Mouse (Mus musculus) left cerebral cortex, postnatal 36 days (tissue): ENCODE measurements at regions not wholly inside any gene's neighbourhood (a gene's known extent, or its start where the extent isn't known, plus 50 kb on each side); places are given as distances from the start of the nearest gene placed in this dataset.

Experiments used
- DNase-seq, 2 experiments: peaks; one replicate each; pipeline ENCODE4 v3.0.0; 2021 to 2022; ENCODE audit warnings: low spot score in 2 of 2, mixed read lengths in 1 of 2
- intact Hi-C: fragments of 180-260 bp; cut with DNase I; formaldehyde crosslinking; loops from one replicate; pipeline ENCODE4 v1.15.1; 2025

GRCm38 (mm10) chr1:73591342-73592099 is 532.7 kb downstream of the Tns1 start:
- DNase-seq: no peak
- intact Hi-C loops: no loop called here

GRCm38 (mm10) chr1:73579680-73580079 is 544.6 kb downstream of the Tns1 start:
- no peak for DNase-seq
- intact Hi-C loops: no loop called here

GRCm38 (mm10) chr1:73577019-73577418 is 547.2 kb downstream of the Tns1 start:
- intact Hi-C loops: no loop called here
- DNase-seq: no peak

- DNase-seq: no peak
- intact Hi-C loops: no loop called here
Observed at GRCm38 (mm10) chr1:73575694-73576093, 548.6 kb downstream of the Tns1 start.

- intact Hi-C loops: no loop called here
- DNase-seq: no peak
Observed at GRCm38 (mm10) chr1:73570944-73571343, 553.3 kb downstream of the Tns1 start.

GRCm38 (mm10) chr1:73566770-73567169 is 551.1 kb upstream of the Tnp1 start:
- intact Hi-C loops: no loop called here
- no peak for DNase-seq

- intact Hi-C loops: no loop called here
- no peak for DNase-seq
Observed at GRCm38 (mm10) chr1:73560594-73560993, 544.9 kb upstream of the Tnp1 start.

GRCm38 (mm10) chr1:73547877-73548276 is 532.2 kb upstream of the Tnp1 start:
- no peak for DNase-seq
- intact Hi-C loops: no loop called here

GRCm38 (mm10) chr1:73545401-73545800 is 529.7 kb upstream of the Tnp1 start:
- no peak for DNase-seq
- intact Hi-C loops: no loop called here

GRCm38 (mm10) chr1:73541371-73541770 is 525.7 kb upstream of the Tnp1 start:
- intact Hi-C loops: no loop called here
- no peak for DNase-seq

- intact Hi-C loops: no loop called here
- no peak for DNase-seq
Observed at GRCm38 (mm10) chr1:73538420-73538871, 522.7 kb upstream of the Tnp1 start.

- intact Hi-C loops: no loop called here
- DNase-seq: no peak
Observed at GRCm38 (mm10) chr1:73535726-73536265, 520.1 kb upstream of the Tnp1 start.

GRCm38 (mm10) chr1:73533526-73533925 is 517.8 kb upstream of the Tnp1 start:
- intact Hi-C loops: no loop called here
- no peak for DNase-seq

- intact Hi-C loops: no loop called here
- no peak for DNase-seq
Observed at GRCm38 (mm10) chr1:73532316-73532715, 516.6 kb upstream of the Tnp1 start.

GRCm38 (mm10) chr1:73531831-73532230 is 516.1 kb upstream of the Tnp1 start:
- no peak for DNase-seq
- intact Hi-C loops: no loop called here

- DNase-seq: no peak
- intact Hi-C loops: no loop called here
Observed at GRCm38 (mm10) chr1:73530326-73530725, 514.6 kb upstream of the Tnp1 start.

GRCm38 (mm10) chr1:73528623-73529022 is 512.9 kb upstream of the Tnp1 start:
- no peak for DNase-seq
- intact Hi-C loops: no loop called here

GRCm38 (mm10) chr1:73516441-73516840 is 500.7 kb upstream of the Tnp1 start:
- DNase-seq: no peak
- intact Hi-C loops: no loop called here

- no peak for DNase-seq
- intact Hi-C loops: no loop called here
Observed at GRCm38 (mm10) chr1:73515781-73516180, 500.1 kb upstream of the Tnp1 start.

- intact Hi-C loops: no loop called here
- DNase-seq: no peak
Observed at GRCm38 (mm10) chr1:73513822-73514221, 498.1 kb upstream of the Tnp1 start.

GRCm38 (mm10) chr1:73512836-73513235 is 497.1 kb upstream of the Tnp1 start:
- intact Hi-C loops: no loop called here
- no peak for DNase-seq
